In genomic region chr11:97441658-97442125, GRCm38 (mm10) we compare ENCODE assay signal across 7 mouse cellular contexts. TPM values are rescaled to one million over a fixed set of nuclear protein-coding genes. Genes with fewer than 3 reads are reported as not detected.
DNase-seq lines count a peak whose midpoint lies in the region; ATAC-seq lines count a peak whose summit lies in the region.

No protein-coding gene starts in this region.

- peak overlapping the region; percentile 85 for H3K4me2 ChIP-seq in embryonic facial prominence, embryonic 11.5 days (ENCODE audit: low read depth, low read length)
- peak overlapping the region; percentile 21 for H3K4me2 ChIP-seq in midbrain, embryonic 14.5 days (ENCODE audit: low read length)

- peaks cover 2% of the 10 kb centered on the region for H3K36me3 ChIP-seq in embryonic facial prominence, embryonic 11.5 days (replicated peaks; ENCODE audit: control insufficient read depth, insufficient read depth, low read depth, low read length)
- no peaks in the 10 kb centered on the region for H3K36me3 ChIP-seq in midbrain, embryonic 14.5 days (ENCODE audit: control insufficient read depth, insufficient read depth, low read length)

- H3K4me3 ChIP-seq in embryonic facial prominence, embryonic 11.5 days (ENCODE audit: low read depth, low read length): peak overlapping the region; percentile 10; the same call in 1 of the 2 replicates
- no peak overlapping the region for H3K4me3 ChIP-seq in midbrain, embryonic 14.5 days (replicated peaks; ENCODE audit: low read depth, low read length)

- no peak for ATAC-seq in embryonic facial prominence, embryonic 11.5 days (replicated peaks; ENCODE audit: insufficient number of reproducible peaks, low FRiP score, low TSS enrichment, low read depth)
- no peak for ATAC-seq in midbrain, embryonic 14.5 days (ENCODE audit: low FRiP score, low TSS enrichment)
- ATAC-seq in frontal cortex, adult (ENCODE audit: low TSS enrichment): no peak

- peak overlapping the region; percentile 28; the same call in 1 of the 2 replicates for H3K9ac ChIP-seq in embryonic facial prominence, embryonic 11.5 days (replicated peaks; ENCODE audit: low read length)
- H3K9ac ChIP-seq in midbrain, embryonic 14.5 days (replicated peaks; ENCODE audit: low read length): no peak overlapping the region

- H3K9me3 ChIP-seq in embryonic facial prominence, embryonic 11.5 days (replicated peaks; ENCODE audit: control insufficient read depth, low read length): no peaks in the 10 kb centered on the region
- no peaks in the 10 kb centered on the region for H3K9me3 ChIP-seq in midbrain, embryonic 14.5 days (ENCODE audit: control insufficient read depth, low read length)

- DNase-seq in spleen, adult 12 weeks (ENCODE audit: low spot score): peak; percentile 37
- no peak for DNase-seq in spleen, adult 18-20 months
- DNase-seq in embryonic facial prominence, embryonic 11.5 days (ENCODE audit: low spot score): peak; percentile 33
- peak; percentile 65 for DNase-seq in kidney, postnatal 10 days
- peak; percentile 43 for DNase-seq in midbrain, embryonic 14.5 days
- DNase-seq in gastrocnemius, postnatal 4 days (ENCODE audit: low spot score in 2 of 2): no peak

- 8% methylated on average over 3 of the region's 3 CpGs for WGBS in embryonic facial prominence, embryonic 11.5 days
- 11% methylated on average over 3 of the region's 3 CpGs for WGBS in midbrain, embryonic 14.5 days

- no peak overlapping the region for H3K27ac ChIP-seq in embryonic facial prominence, embryonic 11.5 days (replicated peaks; ENCODE audit: low read depth, low read length)
- H3K27ac ChIP-seq in midbrain, embryonic 14.5 days (replicated peaks; ENCODE audit: low read depth, low read length): no peak overlapping the region

- peaks cover 7% of the 10 kb centered on the region; the same call in 1 of the 2 replicates for H3K27me3 ChIP-seq in embryonic facial prominence, embryonic 11.5 days (ENCODE audit: control insufficient read depth, insufficient read depth, low read length)
- peaks cover 30% of the 10 kb centered on the region; the same call in 1 of the 2 replicates for H3K27me3 ChIP-seq in midbrain, embryonic 14.5 days (ENCODE audit: control insufficient read depth, insufficient read depth, low read length)

- peaks cover 27% of the 10 kb centered on the region for H3K4me1 ChIP-seq in embryonic facial prominence, embryonic 11.5 days (ENCODE audit: control insufficient read depth, insufficient read depth, low read length)
- peaks cover 19% of the 10 kb centered on the region for H3K4me1 ChIP-seq in midbrain, embryonic 14.5 days (ENCODE audit: control insufficient read depth, insufficient read depth, low read length)

RNA-seq across cellular contexts. Expression of gene Arhgap23, which starts 26.4 kb away (rescaled TPM):
- 3.1 and 4.2 TPM in 2 replicates for polyA plus RNA-seq in embryonic facial prominence, embryonic 11.5 days (2014; fragmentation: Nextera tagmentation; extraction: Ambion mirVana)
- 7.8 and 13.1 TPM in 2 replicates for polyA plus RNA-seq in midbrain, embryonic 14.5 days (2014; fragmentation: Nextera tagmentation; extraction: Ambion mirVana)
- total RNA-seq in gastrocnemius, postnatal 4 days (2021): 10 to 100 TPM; 29.9 to 30.9 TPM

RNA-seq across cellular contexts. Expression of gene 4933428G20Rik, which starts 58.4 kb away (rescaled TPM):
- polyA plus RNA-seq in embryonic facial prominence, embryonic 11.5 days (2014; fragmentation: Nextera tagmentation; extraction: Ambion mirVana): not detected in 2 replicates
- 0.51 TPM in 1 of 2 replicates, not detected in the other for polyA plus RNA-seq in midbrain, embryonic 14.5 days (2014; fragmentation: Nextera tagmentation; extraction: Ambion mirVana)
- total RNA-seq in gastrocnemius, postnatal 4 days (2021): not detected

Comparison
In these comparisons a context has a peak if more than half of its experiments do, and no peak if none do; other contexts are left out.
1. DNase-seq: peak in spleen, adult 12 weeks (single experiment), embryonic facial prominence, embryonic 11.5 days (single experiment), kidney, postnatal 10 days (single experiment) and midbrain, embryonic 14.5 days (single experiment); none in spleen, adult 18-20 months (0 of 2) and gastrocnemius, postnatal 4 days (0 of 2).